Mouse (Mus musculus): ENCODE data around the gene Cryz. TPM values are rescaled to one million over a fixed set of nuclear protein-coding genes. Genes with fewer than 3 reads are reported as not detected.

Cryz gene
- 0.68 and 1.1 TPM in 2 replicates for polyA plus RNA-seq (2012; ENCODE audit: low replicate concordance)

GRCm38 (mm10) chr3:154596488-154596933 is at the start of gene Cryz:
TSS of gene Cryz (plus strand) at chr3:154596711.

GRCm38 (mm10) chr3:154596934-154597554 is 533 bp downstream of the Cryz start, which contains the start of gene Tyw3:
TSS of gene Tyw3 (minus strand) at chr3:154597104.

GRCm38 (mm10) chr3:154663545-154663944 is 67.0 kb downstream of the Cryz start, which contains the start of gene Erich3:
TSS of gene Erich3 (plus strand) at chr3:154663859.

Other genes with a start within 250 kb of the Cryz start
- 2.9 and 3.6 TPM in 2 replicates for gene Tyw3, start 393 bp downstream of the Cryz start, polyA plus RNA-seq (2012; ENCODE audit: low replicate concordance)
- not detected in 2 replicates for gene Erich3, start 67.1 kb downstream of the Cryz start, polyA plus RNA-seq (2012; ENCODE audit: low replicate concordance)